Mouse (Mus musculus) testis, adult 2 months (tissue): Measurements from ENCODE around the gene Clec1a. TPM values are rescaled to one million over a fixed set of nuclear protein-coding genes. Genes with fewer than 3 reads are reported as not detected.

Source experiments
- H3K27ac ChIP-seq: fragments of 200-500 bp; 2 replicates; pipeline ENCODE4 v1.5.1; 2012; ENCODE audit warnings: low read depth, low read length; ENCODE audit not compliant: control insufficient read depth, insufficient read depth
- H3K27me3 ChIP-seq: fragments of 200-500 bp; 2 replicates; pipeline ENCODE4 v1.6.1; 2012; ENCODE audit warnings: mild to moderate bottlenecking, low read length, moderate library complexity; ENCODE audit not compliant: control insufficient read depth, insufficient read depth
- H3K36me3 ChIP-seq: fragments of 200-500 bp; 2 replicates; pipeline ENCODE4 v1.6.1; 2012; ENCODE audit warnings: mild to moderate bottlenecking, low read length; ENCODE audit not compliant: control insufficient read depth, insufficient read depth
- H3K4me1 ChIP-seq: fragments of 200-500 bp; 2 replicates; pipeline ENCODE4 v1.6.1; 2012; ENCODE audit warnings: low read length; ENCODE audit not compliant: control insufficient read depth, insufficient read depth
- H3K4me3 ChIP-seq: fragments of 200-500 bp; 2 replicates; pipeline ENCODE4 v1.5.1; 2012; ENCODE audit warnings: low read depth, mild to moderate bottlenecking, low read length, moderate library complexity, mixed read lengths; ENCODE audit not compliant: control insufficient read depth
- CTCF ChIP-seq: fragments of 200-500 bp; IDR thresholded peaks from 2 replicates; pipeline ENCODE4 v1.5.1; 2012; ENCODE audit warnings: low read depth, mild to moderate bottlenecking, inconsistent platforms, low read length, moderate library complexity; ENCODE audit not compliant: control insufficient read depth, insufficient read depth, insufficient replicate concordance
- POLR2A ChIP-seq: fragments of 200-500 bp; IDR thresholded peaks from 2 replicates; pipeline ENCODE4 v1.6.1; 2012; ENCODE audit warnings: low read depth, mild to moderate bottlenecking, inconsistent platforms, low read length, moderate library complexity; ENCODE audit not compliant: control insufficient read depth
- polyA plus RNA-seq: library from polyadenylated mRNA; depleted of rRNA; stranded (reverse); fragments of >200 nt; gene quantifications from 2 replicates; pipeline ENCODE4 v1.2.3, GENCODE M21; 2012; rRNA removed

Clec1a gene
- polyA plus RNA-seq, 1 experiment: 0.02 TPM

DNA sequence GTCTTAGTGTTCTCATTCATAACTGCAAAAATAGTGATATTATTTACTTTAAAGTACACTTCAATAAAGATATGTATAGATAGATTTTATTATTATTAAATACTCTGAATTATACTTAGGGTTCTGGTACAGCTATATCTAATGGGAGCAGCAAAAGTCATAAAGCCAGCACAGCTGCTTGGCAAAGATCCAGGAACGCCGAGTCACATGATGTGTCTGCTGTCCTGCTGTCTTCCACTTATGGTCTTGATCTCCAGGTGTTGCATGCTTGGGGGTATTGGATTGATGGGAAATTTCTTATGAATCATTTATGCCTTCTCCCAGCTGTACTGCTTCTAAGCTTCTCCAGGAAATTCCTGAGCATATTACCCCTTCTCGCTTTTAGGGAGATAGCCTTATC is 68.3 kb downstream of the Clec1a start:
- H3K27ac ChIP-seq: no peak overlapping the region
- H3K27me3 ChIP-seq: no peaks in the 10 kb centered on the region
- no peaks in the 10 kb centered on the region for H3K4me1 ChIP-seq
- TF ChIP-seq POLR2A (no peak), CTCF (no peak)
- H3K36me3 ChIP-seq: no peaks in the 10 kb centered on the region
- H3K4me3 ChIP-seq: no peak overlapping the region

DNA sequence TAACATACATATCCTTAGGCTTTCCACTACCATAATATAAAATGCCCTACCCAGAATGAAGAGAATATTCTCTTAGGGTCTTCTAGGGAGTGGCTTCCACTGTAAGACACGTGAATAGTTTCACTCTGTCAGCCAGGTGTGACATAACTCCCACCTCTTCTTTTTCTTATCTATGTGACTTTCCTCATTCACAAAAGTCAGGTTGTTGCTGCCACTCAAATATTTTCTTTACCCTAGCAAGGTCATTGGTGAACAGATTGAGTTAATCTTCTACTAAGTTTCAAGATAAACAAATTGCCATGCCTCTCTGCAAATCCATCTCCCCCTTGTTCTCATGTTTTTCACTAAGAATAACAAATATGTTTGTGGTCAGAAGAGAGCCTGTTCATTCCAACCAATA is 70.1 kb downstream of the Clec1a start:
- Histone ChIP-seq H3K36me3 (no peaks in the 10 kb centered on the region), H3K4me3 (no peak overlapping the region), H3K27me3 (no peaks in the 10 kb centered on the region), H3K4me1 (no peaks in the 10 kb centered on the region), H3K27ac (no peak overlapping the region)
- TF ChIP-seq CTCF: no peak
- TF ChIP-seq POLR2A: no peak

DNA sequence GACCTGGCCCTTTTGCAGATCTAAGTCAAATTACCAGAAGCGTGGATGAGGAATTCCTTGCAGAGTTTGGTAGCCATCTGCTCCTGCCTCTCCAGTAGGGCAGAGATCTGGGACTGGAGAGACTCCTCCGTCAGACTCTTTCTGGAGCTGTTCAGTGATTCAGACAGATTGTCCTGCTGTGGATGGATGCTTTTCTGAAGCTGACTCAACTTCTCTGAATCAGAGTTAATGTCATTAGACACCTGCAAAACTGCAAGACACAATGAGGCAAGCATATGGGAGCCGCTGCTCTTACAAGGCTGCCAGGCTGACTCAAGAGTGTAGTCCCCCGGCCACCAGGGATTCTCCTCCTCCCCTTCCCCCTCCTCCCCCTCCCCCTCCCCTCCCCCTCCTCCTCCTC is 71.3 kb downstream of the Clec1a start:
- no peaks in the 10 kb centered on the region for H3K27me3 ChIP-seq
- TF ChIP-seq POLR2A: no peak
- TF ChIP-seq CTCF: no peak
- no peak overlapping the region for H3K27ac ChIP-seq
- H3K4me3 ChIP-seq: no peak overlapping the region
- H3K36me3 ChIP-seq: no peaks in the 10 kb centered on the region
- no peaks in the 10 kb centered on the region for H3K4me1 ChIP-seq

DNA sequence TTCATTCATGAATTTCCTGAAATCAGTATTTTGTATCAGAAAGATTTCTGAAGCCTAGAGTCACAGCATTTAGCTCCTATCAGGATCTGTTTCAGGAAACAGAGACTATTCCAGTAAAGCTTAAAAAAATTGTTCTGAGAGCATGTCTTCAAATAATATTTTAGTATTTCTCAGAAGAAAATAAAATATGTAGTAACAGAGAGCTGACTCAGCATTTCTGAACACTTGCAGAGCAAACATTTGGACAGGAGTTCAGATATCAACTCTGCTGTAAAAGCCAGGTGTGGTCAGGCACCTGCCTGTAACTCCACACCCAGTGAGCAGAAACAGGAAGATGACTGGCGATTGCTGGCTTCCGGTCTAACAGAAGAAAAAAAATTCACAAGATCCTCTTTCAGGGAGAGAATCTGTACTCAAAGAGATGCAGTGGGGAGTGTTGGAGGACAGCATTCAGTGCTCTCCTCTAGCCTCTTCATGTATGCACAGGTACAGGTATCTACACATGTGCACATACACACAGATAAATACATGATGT is 76.8 kb downstream of the Clec1a start:
- H3K4me3 ChIP-seq: no peak overlapping the region
- TF ChIP-seq CTCF (no peak), POLR2A (no peak)
- H3K27me3 ChIP-seq: no peaks in the 10 kb centered on the region
- H3K36me3 ChIP-seq: no peaks in the 10 kb centered on the region
- H3K4me1 ChIP-seq: no peaks in the 10 kb centered on the region
- H3K27ac ChIP-seq: no peak overlapping the region

Other genes starting within 250 kb of the Clec1a start
- 0.07 TPM in 1 of 2 replicates, not detected in the other for gene Cd69, start 176.6 kb downstream of the Clec1a start, polyA plus RNA-seq
- 661 and 905 TPM in 2 replicates for gene 4922502D21Rik, start 120.2 kb downstream of the Clec1a start, polyA plus RNA-seq
- 0.21 and 0.28 TPM in 2 replicates for gene Clec12a, start 109.3 kb downstream of the Clec1a start, polyA plus RNA-seq
- gene Clec12b, start 66.1 kb downstream of the Clec1a start, polyA plus RNA-seq: 3.6 and 7.1 TPM in 2 replicates
- 0.04 TPM in 1 of 2 replicates, not detected in the other for gene Clec1b, start 54.7 kb downstream of the Clec1a start, polyA plus RNA-seq
- gene Clec9a, start 43.1 kb downstream of the Clec1a start, polyA plus RNA-seq: 0.06 TPM in 1 of 2 replicates, not detected in the other
- gene Olr1, start 55.2 kb upstream of the Clec1a start, polyA plus RNA-seq: 0.06 and 0.12 TPM in 2 replicates
- gene Tmem52b, start 60.6 kb upstream of the Clec1a start, polyA plus RNA-seq: not detected in 2 replicates
- 279 and 296 TPM in 2 replicates for gene Gabarapl1, start 81.2 kb upstream of the Clec1a start, polyA plus RNA-seq
- 0.14 TPM in 2 replicates for gene Klre1, start 125.9 kb upstream of the Clec1a start, polyA plus RNA-seq
- gene Klrd1, start 139.8 kb upstream of the Clec1a start, polyA plus RNA-seq: not detected in 2 replicates
- not detected in 2 replicates for gene Klrk1, start 171.9 kb upstream of the Clec1a start, polyA plus RNA-seq
- gene Klrc3, start 191.3 kb upstream of the Clec1a start, polyA plus RNA-seq: not detected in 2 replicates
- gene Klrc2, start 208.7 kb upstream of the Clec1a start, polyA plus RNA-seq: not detected in 2 replicates
- not detected in 2 replicates for gene Klrc1, start 227.0 kb upstream of the Clec1a start, polyA plus RNA-seq